16 mouse cellular contexts compared by ENCODE assay signal in the genomic region with DNA sequence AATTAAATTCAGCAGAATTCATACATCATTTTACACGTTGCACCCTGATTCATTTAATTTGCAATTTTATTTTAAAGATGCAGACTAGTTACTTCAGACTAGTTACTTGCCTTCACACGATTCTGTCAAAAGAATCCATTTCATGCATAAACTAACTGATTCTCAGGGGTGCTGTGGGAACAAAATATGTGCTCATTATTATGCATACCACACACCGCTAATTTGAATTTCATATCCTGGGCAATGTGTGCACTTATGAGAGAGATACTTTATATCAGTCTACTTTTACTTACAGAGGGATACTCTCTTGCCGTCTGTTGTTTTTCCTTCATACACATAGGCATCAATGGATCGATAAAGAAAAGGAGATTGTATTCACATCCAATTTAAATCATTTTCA.
"Had no signal": no experiment of that assay in that cellular context is flagged by ENCODE, and none has a peak within 500 bp of the region (broad histone marks: within the 10 kb centered on the region; RNA-seq: fewer than 3 reads in every experiment).

No protein-coding gene starts in this region.

- DNase-seq: kidney, adult 9 months; kidney, postnatal 36 days; layer of hippocampus, adult 9-11 months; liver; liver, embryonic 13.5 days; liver, postnatal 0 days; lung, postnatal 14 days; right cerebral cortex, adult 18-20 months; right cerebral cortex, postnatal 25 days; thymus, postnatal 36 days had no signal

- ATAC-seq: liver, postnatal 0 days had no signal

- H3K9ac ChIP-seq: limb, embryonic 12.5 days; liver, embryonic 13.5 days; liver, postnatal 0 days; lung, embryonic 15.5 days; midbrain, embryonic 12.5 days had no signal

- H3K27ac ChIP-seq: kidney, postnatal 0 days; limb, embryonic 12.5 days; liver, embryonic 13.5 days; lung, embryonic 15.5 days; macrophage; midbrain, embryonic 12.5 days had no signal

- H3K9me3 ChIP-seq: limb, embryonic 12.5 days; liver, embryonic 13.5 days; lung, embryonic 15.5 days; megakaryocyte, embryonic 14.5 days; midbrain, embryonic 12.5 days had no signal

- H3K4me3 ChIP-seq: limb, embryonic 12.5 days; liver, embryonic 13.5 days; lung, embryonic 15.5 days; megakaryocyte, embryonic 14.5 days; midbrain, embryonic 12.5 days had no signal

- H3K4me1 ChIP-seq: limb, embryonic 12.5 days; liver, embryonic 13.5 days; lung, embryonic 15.5 days; megakaryocyte, embryonic 14.5 days had no signal

- H3K4me2 ChIP-seq: limb, embryonic 12.5 days; liver, embryonic 13.5 days; lung, embryonic 15.5 days; midbrain, embryonic 12.5 days had no signal

- H3K27me3 ChIP-seq: limb, embryonic 12.5 days; liver, embryonic 13.5 days; lung, embryonic 15.5 days; megakaryocyte, embryonic 14.5 days; midbrain, embryonic 12.5 days had no signal

- H3K36me3 ChIP-seq: limb, embryonic 12.5 days; liver, embryonic 13.5 days; lung, embryonic 15.5 days; midbrain, embryonic 12.5 days had no signal
